Mouse (Mus musculus): ENCODE measurements around the gene Ccdc126. TPM values are rescaled to one million over a fixed set of nuclear protein-coding genes. Genes with fewer than 3 reads are reported as not detected.
A peak's percentile ranks its signal among the peaks of the same experiment; 100 is the strongest.

Gene Ccdc126
- total RNA-seq, 2 experiments from 2014 or later: 4.2 to 4.3 TPM

DNA sequence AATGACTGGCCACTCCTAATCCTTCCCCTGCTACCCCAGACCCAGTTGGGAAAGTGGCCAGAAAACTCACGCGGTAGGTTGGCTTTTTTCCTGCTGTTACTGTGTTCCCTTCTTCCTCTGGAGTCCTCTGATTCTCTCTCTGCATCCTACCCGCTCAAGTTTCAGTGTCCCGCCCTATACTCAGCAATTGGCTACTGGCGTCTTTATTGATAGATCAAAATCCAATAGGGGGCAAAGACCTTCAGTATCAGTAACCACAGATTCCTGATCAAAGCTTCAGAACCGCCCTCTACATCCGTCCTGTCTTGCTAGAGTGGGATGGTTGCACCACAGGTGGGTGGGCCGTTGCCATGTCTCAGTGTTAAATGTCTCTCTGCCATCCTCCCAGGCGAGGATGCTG lies 19.5 kb downstream of the Ccdc126 start:
- DNase-seq: no peak
- intact Hi-C loops (cut with DNase I): no loop called here

DNA sequence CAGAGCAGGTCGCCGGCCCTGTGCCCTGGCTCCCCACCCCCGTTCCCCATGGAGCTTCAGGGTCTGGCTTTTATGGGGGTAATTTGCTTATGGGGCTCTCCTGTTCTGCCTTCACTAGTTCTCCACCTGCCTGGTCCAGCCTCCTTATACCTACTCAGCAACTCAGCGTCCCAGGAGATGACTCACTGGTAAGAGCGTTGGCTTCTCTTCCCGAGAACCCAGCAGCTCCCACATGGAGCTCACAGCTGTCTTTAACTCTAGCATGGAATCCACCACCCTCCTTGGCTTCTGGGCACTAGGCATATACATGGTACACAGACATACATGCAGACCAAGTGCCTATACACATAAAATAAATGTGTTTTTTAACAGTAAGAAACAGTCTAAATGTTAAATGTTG lies 20.1 kb downstream of the Ccdc126 start:
- DNase-seq: no peak
- intact Hi-C loops (cut with DNase I): no loop called here

DNA sequence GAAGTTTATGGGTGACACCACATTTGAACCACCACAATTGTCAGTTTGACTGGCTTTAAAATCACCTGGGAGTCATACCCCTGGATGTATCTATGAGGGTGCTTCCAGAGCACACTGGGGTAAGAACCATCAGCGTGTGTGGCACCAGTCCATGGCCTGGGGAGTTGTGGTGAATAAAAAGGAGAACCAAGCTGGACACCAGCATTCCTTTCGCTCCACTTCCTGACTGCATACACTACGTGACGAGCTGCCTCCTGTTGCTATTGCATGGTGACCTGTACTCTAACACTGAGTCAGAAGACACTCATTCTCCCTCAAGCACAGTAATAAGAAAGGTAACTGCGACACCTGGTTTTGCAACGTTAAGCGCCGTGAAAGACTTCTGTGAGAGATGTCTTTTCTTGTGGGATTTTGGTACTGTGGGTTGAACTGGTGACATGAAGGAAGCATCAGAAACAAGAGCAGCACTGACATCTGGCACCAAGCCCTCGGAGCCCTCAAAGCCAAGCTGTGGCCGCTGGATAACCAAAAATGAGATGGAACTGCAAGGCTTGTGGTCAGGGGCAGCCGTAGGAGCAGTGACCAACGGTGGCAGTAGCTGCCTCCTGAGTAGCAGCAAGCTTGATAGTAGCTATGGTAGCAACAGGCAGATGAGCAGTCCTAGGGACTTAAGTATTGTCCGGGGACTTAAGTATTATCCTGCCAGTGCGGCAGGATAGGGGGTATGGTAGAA lies 24.8 kb downstream of the Ccdc126 start:
- intact Hi-C loops (cut with DNase I): no loop called here
- DNase-seq: no peak

DNA sequence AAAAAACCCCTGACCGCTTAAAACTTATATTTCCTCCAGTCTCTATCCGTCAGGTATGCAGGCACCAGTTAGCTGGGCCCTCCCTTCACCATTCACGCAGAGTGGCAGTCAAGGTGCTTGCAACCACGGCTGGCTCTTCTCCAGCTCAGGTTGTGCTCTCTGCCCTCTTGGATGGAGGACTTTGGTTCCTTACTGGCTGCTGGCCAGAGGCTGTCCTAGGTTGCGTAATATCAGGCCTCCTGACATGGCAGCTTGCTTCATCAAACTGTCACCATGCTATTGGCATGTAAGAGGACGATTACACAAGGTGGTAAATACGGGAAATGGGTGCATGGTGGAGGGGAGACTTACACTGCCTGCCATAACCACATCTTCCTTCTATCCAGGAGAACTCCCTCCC lies 30.8 kb downstream of the Ccdc126 start:
- intact Hi-C loops (cut with DNase I): no loop called here
- no peak for DNase-seq

DNA sequence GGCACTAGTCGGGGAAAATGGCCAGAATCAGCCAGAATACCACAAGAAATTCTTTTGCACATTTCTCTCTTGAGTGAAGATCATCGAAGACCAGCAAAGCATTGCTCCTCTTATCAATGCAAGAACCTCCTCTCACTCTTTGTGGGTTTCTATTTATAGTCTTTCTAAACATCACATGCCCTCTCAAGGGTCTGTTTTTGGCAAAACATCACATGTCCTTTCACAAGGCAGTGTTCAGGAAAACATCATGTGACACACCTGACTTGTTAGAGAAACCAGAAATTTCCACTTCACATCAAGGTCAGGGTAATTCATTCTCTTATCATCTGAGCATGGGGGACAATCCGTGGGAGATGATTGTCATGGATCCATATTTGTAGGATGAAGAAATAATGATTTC lies 35.5 kb downstream of the Ccdc126 start:
- DNase-seq: no peak
- intact Hi-C loops (cut with DNase I): no loop called here

DNA sequence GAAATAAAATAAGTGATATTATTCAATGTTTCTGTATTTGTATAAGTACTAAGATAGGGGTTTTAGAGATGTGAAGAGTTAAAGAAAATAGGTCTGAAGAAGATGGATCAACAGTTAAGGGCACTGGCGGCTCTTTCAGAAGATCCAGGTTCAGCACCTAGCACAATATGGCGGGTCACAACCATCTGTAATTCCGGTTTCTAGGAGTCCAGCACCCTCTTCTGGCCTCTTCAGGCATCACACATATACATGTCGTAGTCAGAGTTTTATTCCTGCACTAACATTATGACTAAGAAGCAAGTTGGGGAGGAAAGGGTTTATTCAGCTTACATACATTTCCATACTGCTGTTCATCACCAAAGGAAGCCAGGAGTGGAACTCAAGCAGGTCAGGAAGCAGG lies 36.1 kb downstream of the Ccdc126 start:
- intact Hi-C loops (cut with DNase I): no loop called here
- no peak for DNase-seq

DNA sequence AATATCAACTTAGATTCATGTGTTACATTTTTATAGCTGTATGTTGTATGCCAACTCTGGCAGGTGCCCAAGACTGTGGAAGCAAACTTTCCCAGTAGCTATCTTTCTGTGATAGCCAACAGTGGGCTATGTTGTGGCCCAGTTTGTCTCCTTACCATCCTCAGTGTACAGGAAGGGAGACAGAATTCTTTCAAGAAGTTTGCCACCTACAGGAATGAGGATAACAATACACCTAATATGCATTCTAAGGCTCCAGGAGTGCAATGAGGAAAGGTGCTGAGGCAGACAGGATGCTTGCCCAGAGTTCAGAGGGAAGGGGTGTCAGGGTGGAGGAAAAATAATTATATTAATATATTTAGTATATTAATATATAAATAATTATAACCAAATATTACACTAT lies 41.3 kb downstream of the Ccdc126 start:
- intact Hi-C loops (cut with DNase I): loop anchor here (2.0 kb wide), 1 partner anchor 92 kb away; no protein-coding TSS in a partner anchor
- DNase-seq: no peak

DNA sequence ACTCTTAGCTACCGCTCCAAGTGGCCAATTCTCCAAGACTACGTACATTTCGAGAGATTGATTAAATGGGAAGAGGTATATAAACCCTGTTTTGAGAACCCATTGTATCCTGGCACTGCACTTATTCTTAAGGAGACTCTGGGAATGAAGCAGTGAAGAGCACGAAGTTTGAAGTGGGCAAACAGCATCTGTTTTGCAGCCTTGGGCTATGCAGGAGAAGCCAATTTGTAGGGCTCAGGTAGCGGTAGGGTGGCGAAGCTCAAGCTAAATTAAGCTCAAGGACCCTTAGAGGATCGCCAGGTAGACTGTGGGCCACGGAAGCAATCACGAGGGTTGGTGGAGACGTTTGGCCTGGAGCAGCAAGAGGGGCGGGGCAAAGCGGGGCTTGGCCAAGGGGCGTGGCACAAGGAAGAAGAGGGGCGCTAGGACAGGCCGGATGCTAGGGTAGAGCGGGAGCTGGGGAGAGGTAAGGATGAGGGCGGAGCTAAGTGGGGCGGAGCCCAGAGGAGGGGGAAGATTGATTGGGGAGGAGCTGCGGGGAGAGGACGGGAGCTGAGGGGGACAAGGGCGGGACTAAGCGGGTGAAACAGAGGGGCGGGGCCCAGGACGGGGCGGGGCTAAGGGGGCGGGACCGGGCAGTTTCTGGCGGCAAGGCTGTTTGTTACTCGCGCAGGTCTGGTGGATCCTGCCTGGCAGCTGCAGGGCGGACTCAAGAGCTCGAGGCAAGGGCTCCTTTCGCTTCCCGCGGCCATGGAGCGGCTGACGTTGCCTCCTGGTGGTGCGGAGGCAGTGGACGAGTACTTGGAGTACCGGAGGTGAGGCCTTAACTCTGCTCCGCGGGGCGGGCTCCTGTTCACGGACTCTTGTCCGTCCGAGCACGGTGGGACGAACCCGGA lies 48.3 kb downstream of the Ccdc126 start, which contains the start of gene Fam221a:
Gene Fam221a (plus strand): TSS at position 581 of the 896 bp plus-strand sequence.
- DNase-seq: peak; percentile 74 to 81
- intact Hi-C loops (cut with DNase I): loop anchor here (2.0 kb wide), 1 partner anchor 47 kb away; no protein-coding TSS in a partner anchor

DNA sequence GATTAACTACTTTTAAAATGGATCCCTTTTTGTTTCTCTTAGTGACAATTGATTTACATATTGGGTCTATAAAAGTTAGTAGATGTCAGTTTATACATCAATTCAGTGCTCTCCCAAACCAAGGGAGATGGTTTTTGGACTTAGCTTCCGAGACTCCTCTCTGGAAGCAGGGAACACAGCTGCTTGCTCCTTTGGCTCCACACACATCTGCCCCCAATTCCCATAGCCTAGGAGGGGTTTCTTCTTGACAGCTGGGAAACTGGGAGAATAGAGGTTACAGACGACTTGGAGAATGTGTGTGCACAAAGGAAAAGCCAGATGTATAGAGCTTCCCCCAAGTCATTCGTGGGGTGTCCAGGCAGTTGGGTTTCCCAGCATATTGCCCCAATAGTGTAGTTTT lies 49.1 kb downstream of the Ccdc126 start:
- intact Hi-C loops (cut with DNase I): no loop called here
- peak in 1 of 2 experiments; percentile 3 for DNase-seq

DNA sequence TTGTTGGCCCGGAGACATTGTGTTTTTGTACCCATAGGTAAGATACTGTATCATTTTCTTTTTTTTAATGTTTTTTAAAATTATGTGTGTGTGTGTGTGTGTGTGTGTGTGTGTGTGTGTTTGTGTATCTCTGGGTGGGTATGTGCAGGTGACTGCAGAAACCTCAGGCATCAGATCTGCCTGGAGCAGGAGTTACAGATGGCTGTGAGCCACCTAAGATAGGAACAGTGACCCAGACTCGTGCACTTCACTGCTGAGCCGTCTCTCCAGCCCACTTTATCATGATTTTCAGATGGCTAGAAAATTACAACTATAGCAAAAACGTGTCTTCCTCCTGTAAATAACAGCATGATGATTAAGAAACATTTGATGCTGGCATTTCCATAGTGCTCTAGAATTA lies 53.6 kb downstream of the Ccdc126 start:
- intact Hi-C loops (cut with DNase I): no loop called here
- DNase-seq: no peak

DNA sequence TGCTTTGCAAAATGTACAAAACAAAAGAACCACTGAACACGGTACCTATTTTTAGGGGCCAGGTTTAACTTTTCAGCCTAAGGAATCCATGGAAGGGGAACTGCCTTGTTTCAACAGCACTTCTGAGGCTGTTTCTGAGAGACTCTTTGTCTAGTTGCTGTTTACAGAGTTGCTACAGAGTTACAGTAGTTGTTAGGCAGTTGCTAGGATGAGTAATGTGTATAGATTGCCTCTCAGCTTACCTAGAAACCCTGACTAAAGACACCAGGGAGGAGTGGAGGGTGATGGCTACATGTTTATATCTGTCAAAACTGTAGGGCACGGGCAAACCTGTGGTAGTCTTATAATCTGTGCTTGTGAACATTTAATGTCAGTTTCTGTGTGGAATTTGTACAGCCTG lies 54.9 kb downstream of the Ccdc126 start:
- intact Hi-C loops (cut with DNase I): no loop called here
- DNase-seq: no peak

DNA sequence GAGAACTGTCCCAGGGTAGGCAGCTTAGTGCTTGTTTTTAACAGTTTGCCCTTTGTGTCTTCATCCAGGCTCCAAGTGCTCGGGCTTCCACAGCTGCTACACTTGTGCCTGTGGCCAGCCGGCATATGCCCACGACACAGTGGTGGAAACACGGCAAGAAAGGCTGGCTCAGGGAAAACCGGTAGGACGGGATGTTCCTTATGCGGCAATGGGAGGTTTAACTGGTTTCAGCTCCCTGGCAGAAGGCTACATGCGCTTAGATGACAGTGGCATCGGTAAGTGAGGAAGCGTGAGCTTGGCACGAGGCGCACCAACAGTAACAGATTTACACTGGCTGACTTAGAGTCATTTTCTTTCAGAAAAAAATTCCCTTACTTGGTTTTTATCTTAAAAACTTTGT lies 59.3 kb downstream of the Ccdc126 start:
- intact Hi-C loops (cut with DNase I): no loop called here
- no peak for DNase-seq

Other genes starting within 250 kb of the Ccdc126 start
- gene Malsu1, start 245.5 kb upstream of the Ccdc126 start, total RNA-seq (2021): 10 to 100 TPM; 36.7 to 40.0 TPM
- 1 to 10 TPM in 1 of 2 experiments, under 1 TPM in 1; 0.93 to 1.6 TPM for gene Igf2bp3, start 104.3 kb upstream of the Ccdc126 start, total RNA-seq (2021)
- 10 to 100 TPM; 30.9 to 42.3 TPM for gene Tra2a, start 55.2 kb upstream of the Ccdc126 start, total RNA-seq (2021)
- gene Fam221a, start 48.5 kb downstream of the Ccdc126 start, total RNA-seq (2021): under 1 TPM; 0.51 to 0.79 TPM
- under 1 TPM; 0.24 to 0.50 TPM for gene Stk31, start 76.3 kb downstream of the Ccdc126 start, total RNA-seq (2021)